Mouse (Mus musculus) limb, embryonic 12.5 days (tissue): ENCODE data around the gene Insl6. TPM values are rescaled to one million over a fixed set of nuclear protein-coding genes. Genes with fewer than 3 reads are reported as not detected.

ENCODE experiments used
- ATAC-seq: fragments of 200-750 bp; cut with Nextera tagmentation; 2 replicates; pipeline ENCODE4 v1.8.0; 2017; ENCODE audit warnings: low read depth, moderate TSS enrichment; ENCODE audit not compliant: insufficient number of reproducible peaks, insufficient read depth, low FRiP score, low TSS enrichment
- H3K27ac ChIP-seq: fragments of 300-500 bp; sonication (generic); 2 replicates; pipeline ENCODE4 v1.5.1; 2016; ENCODE audit warnings: mild to moderate bottlenecking, moderate library complexity
- H3K27me3 ChIP-seq: fragments of 300-500 bp; sonication (generic); 2 replicates; pipeline ENCODE4 v1.6.1; 2016; ENCODE audit warnings: mild to moderate bottlenecking, moderate library complexity
- H3K36me3 ChIP-seq: fragments of 300-500 bp; sonication (generic); 2 replicates; pipeline ENCODE4 v1.6.1; 2016; ENCODE audit warnings: mild to moderate bottlenecking, moderate library complexity
- H3K4me1 ChIP-seq: fragments of 300-500 bp; sonication (generic); replicated peaks from 2 replicates; pipeline ENCODE4 v1.6.1; 2016
- H3K4me2 ChIP-seq: fragments of 300-500 bp; sonication (generic); 2 replicates; pipeline ENCODE4 v1.6.1; 2016; ENCODE audit warnings: mild to moderate bottlenecking, moderate library complexity
- H3K4me3 ChIP-seq: fragments of 300-500 bp; sonication (generic); replicated peaks from 2 replicates; pipeline ENCODE4 v1.5.1; 2016; ENCODE audit warnings: mild to moderate bottlenecking
- H3K9ac ChIP-seq: fragments of 300-500 bp; sonication (generic); replicated peaks from 2 replicates; pipeline ENCODE4 v1.6.1; 2016; ENCODE audit warnings: mild to moderate bottlenecking, moderate library complexity
- H3K9me3 ChIP-seq: fragments of 300-500 bp; sonication (generic); 2 replicates; pipeline ENCODE4 v1.6.1; 2016; ENCODE audit warnings: mild to moderate bottlenecking, moderate library complexity
- WGBS: fragments of 180-500 bp; shearing (Covaris S2); methylation state at CpG from one replicate; pipeline ENCODE4 v1.1.7; 2016; 5-methylcytosine and 5-hydroxymethylcytosine counted together
- polyA plus RNA-seq: library from polyadenylated mRNA; unstranded; fragments of >200 nt; fragmentation: Nextera tagmentation; extraction: Ambion mirVana; gene quantifications from 2 replicates; pipeline ENCODE4 v1.2.1, GENCODE M21; 2016

Gene Insl6
- polyA plus RNA-seq, 1 experiment from 2014 or later = 7.8 TPM

- ATAC-seq = peak; percentile 31; the same call in 1 of the 2 replicates
- Histone ChIP-seq H3K4me1 (no peaks in the 10 kb centered on the region), H3K27ac (no peak overlapping the region), H3K36me3 (no peaks in the 10 kb centered on the region; the same call in 1 of the 2 replicates), H3K9ac (0 out of 2 replicates have a peak overlapping the region, but pooled peaks have one; percentile 18), H3K9me3 (no peaks in the 10 kb centered on the region), H3K27me3 (no peaks in the 10 kb centered on the region), H3K4me3 (peak overlapping the region; percentile 36), H3K4me2 (peak overlapping the region; percentile 63)
- WGBS = 4% methylated on average over 20 of the region's 20 CpGs
Measured at GRCm38 (mm10) chr19:29354895-29355877, 30.0 kb upstream of the Insl6 start.

- H3K4me1 ChIP-seq = no peaks in the 10 kb centered on the region
- WGBS = 66% methylated on average over 5 of the region's 5 CpGs
- no peak overlapping the region for H3K27ac ChIP-seq
- ATAC-seq = no peak
- no peaks in the 10 kb centered on the region for H3K9me3 ChIP-seq
- H3K4me3 ChIP-seq = no peak overlapping the region
- no peak overlapping the region for H3K4me2 ChIP-seq
- peaks cover 5% of the 10 kb centered on the region; the same call in 1 of the 2 replicates for H3K36me3 ChIP-seq
- H3K27me3 ChIP-seq = no peaks in the 10 kb centered on the region
- no peak overlapping the region for H3K9ac ChIP-seq
Measured at GRCm38 (mm10) chr19:29350991-29351390, 25.8 kb upstream of the Insl6 start.

GRCm38 (mm10) chr19:29345636-29346035 lies 20.5 kb upstream of the Insl6 start:
- peaks cover 5% of the 10 kb centered on the region; the same call in 1 of the 2 replicates for H3K36me3 ChIP-seq
- ATAC-seq = no peak
- WGBS = 82% methylated on average over 6 of the region's 6 CpGs

GRCm38 (mm10) chr19:29344868-29345267 lies 19.7 kb upstream of the Insl6 start:
- H3K9ac ChIP-seq = no peak overlapping the region
- peaks cover 2% of the 10 kb centered on the region; the same call in 1 of the 2 replicates for H3K36me3 ChIP-seq
- H3K4me1 ChIP-seq = no peaks in the 10 kb centered on the region
- H3K4me3 ChIP-seq = no peak overlapping the region
- no peak for ATAC-seq
- no peak overlapping the region for H3K27ac ChIP-seq
- no peak overlapping the region for H3K4me2 ChIP-seq
- no peaks in the 10 kb centered on the region for H3K27me3 ChIP-seq
- H3K9me3 ChIP-seq = no peaks in the 10 kb centered on the region

More at GRCm38 (mm10) chr19:29345636-29346035, 20.5 kb upstream of the Insl6 start:
- no peaks in the 10 kb centered on the region for H3K4me1 ChIP-seq
- H3K27me3 ChIP-seq = no peaks in the 10 kb centered on the region
- no peak overlapping the region for H3K4me2 ChIP-seq
- H3K4me3 ChIP-seq = no peak overlapping the region
- no peaks in the 10 kb centered on the region for H3K9me3 ChIP-seq
- no peak overlapping the region for H3K27ac ChIP-seq
- no peak overlapping the region for H3K9ac ChIP-seq

GRCm38 (mm10) chr19:29342281-29342680 lies 17.1 kb upstream of the Insl6 start:
- Histone ChIP-seq H3K27me3 (no peaks in the 10 kb centered on the region), H3K27ac (no peak overlapping the region), H3K36me3 (no peaks in the 10 kb centered on the region), H3K4me3 (no peak overlapping the region), H3K9ac (no peak overlapping the region), H3K4me1 (no peaks in the 10 kb centered on the region), H3K9me3 (no peaks in the 10 kb centered on the region), H3K4me2 (no peak overlapping the region)
- ATAC-seq = no peak
- WGBS = 78% methylated on average over 6 of the region's 6 CpGs

- no peaks in the 10 kb centered on the region for H3K9me3 ChIP-seq
- no peak overlapping the region for H3K4me2 ChIP-seq
- WGBS = 93% methylated on average over 4 of the region's 4 CpGs
- no peak overlapping the region for H3K4me3 ChIP-seq
- no peaks in the 10 kb centered on the region for H3K4me1 ChIP-seq
- H3K27me3 ChIP-seq = no peaks in the 10 kb centered on the region
- H3K36me3 ChIP-seq = no peaks in the 10 kb centered on the region
- H3K27ac ChIP-seq = no peak overlapping the region
- no peak for ATAC-seq
- H3K9ac ChIP-seq = no peak overlapping the region
Measured at GRCm38 (mm10) chr19:29341029-29341428, 15.9 kb upstream of the Insl6 start.

- no peak overlapping the region for H3K27ac ChIP-seq
- H3K9me3 ChIP-seq = no peaks in the 10 kb centered on the region
- no peak overlapping the region for H3K9ac ChIP-seq
- 82% methylated on average over 2 of the region's 2 CpGs for WGBS
- H3K4me1 ChIP-seq = peaks cover 8% of the 10 kb centered on the region
- peaks cover 8% of the 10 kb centered on the region; the same call in 1 of the 2 replicates for H3K27me3 ChIP-seq
- ATAC-seq = no peak
- H3K4me2 ChIP-seq = no peak overlapping the region
- no peak overlapping the region for H3K4me3 ChIP-seq
- no peaks in the 10 kb centered on the region for H3K36me3 ChIP-seq
Measured at GRCm38 (mm10) chr19:29336624-29337023, 11.5 kb upstream of the Insl6 start.

- ATAC-seq = peak; percentile 47; the same call in 1 of the 2 replicates
Measured at GRCm38 (mm10) chr19:29334068-29334745, 9.1 kb upstream of the Insl6 start, which contains the start of gene Rln1. Gene Rln1, minus strand, starts transcription at chr19:29334670.

GRCm38 (mm10) chr19:29326822-29327552 lies 1.8 kb upstream of the Insl6 start:
- Histone ChIP-seq H3K4me3 (no peak overlapping the region), H3K27ac (no peak overlapping the region), H3K9ac (no peak overlapping the region), H3K4me2 (no peak overlapping the region), H3K4me1 (0 out of 2 replicates have a peak, but pooled peaks cover 7% of the 10 kb centered on the region), H3K27me3 (peaks cover 3% of the 10 kb centered on the region; the same call in 1 of the 2 replicates), H3K36me3 (no peaks in the 10 kb centered on the region), H3K9me3 (no peaks in the 10 kb centered on the region)
- no peak for ATAC-seq
- WGBS = 83% methylated on average over 13 of the region's 13 CpGs

More at GRCm38 (mm10) chr19:29334068-29334745, 9.1 kb upstream of the Insl6 start, which contains the start of gene Rln1:
- H3K27ac ChIP-seq = no peak within 1 kb of the TSS
- peak within 1 kb of the TSS; percentile 79 for H3K4me2 ChIP-seq
- WGBS = 2% methylated on average over 23 of the region's 23 CpGs
- peaks cover 8% of the 10 kb centered on the region for H3K4me1 ChIP-seq
- no peaks in the 10 kb centered on the region for H3K9me3 ChIP-seq
- H3K36me3 ChIP-seq = no peaks in the 10 kb centered on the region
- peaks cover 8% of the 10 kb centered on the region; the same call in 1 of the 2 replicates for H3K27me3 ChIP-seq
- H3K4me3 ChIP-seq = peak within 1 kb of the TSS; percentile 41
- peak within 1 kb of the TSS; percentile 60 for H3K9ac ChIP-seq

- H3K4me2 ChIP-seq = no peak overlapping the region
- no peak for ATAC-seq
- H3K27me3 ChIP-seq = peaks cover 3% of the 10 kb centered on the region; the same call in 1 of the 2 replicates
- H3K4me3 ChIP-seq = no peak overlapping the region
- 92% methylated on average over 4 of the region's 4 CpGs for WGBS
- no peak overlapping the region for H3K9ac ChIP-seq
- no peaks in the 10 kb centered on the region for H3K9me3 ChIP-seq
- 0 out of 2 replicates have a peak, but pooled peaks cover 7% of the 10 kb centered on the region for H3K4me1 ChIP-seq
- H3K36me3 ChIP-seq = no peaks in the 10 kb centered on the region
- H3K27ac ChIP-seq = no peak overlapping the region
Measured at GRCm38 (mm10) chr19:29326396-29326795, 1.2 kb upstream of the Insl6 start.
